Mouse (Mus musculus): ENCODE results near the gene Tacc2.

DNA sequence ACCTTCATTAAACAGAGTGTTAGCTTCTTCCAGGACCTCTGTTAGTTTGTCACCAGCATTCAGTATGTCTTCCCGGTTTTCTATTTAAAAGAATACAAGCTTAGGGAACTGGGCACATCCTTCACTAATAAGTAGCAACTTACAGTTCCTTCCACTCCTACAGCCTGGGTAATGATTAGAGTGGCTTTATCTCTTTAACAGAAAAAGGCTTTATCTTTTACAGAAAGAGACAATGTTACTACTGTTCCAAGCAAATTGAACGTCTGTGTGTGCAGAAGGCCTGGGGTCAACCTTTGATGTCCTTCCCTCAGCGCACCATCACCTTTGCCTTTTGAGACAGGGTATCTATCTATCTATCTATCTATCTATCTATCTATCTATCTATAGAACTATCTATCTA is 31.3 kb upstream of the Tacc2 start:
- peak; percentile 51 for TF ChIP-seq SIN3A (IDR thresholded peaks at IDR 0.05; ENCODE audit: low read length)
- peak; percentile 71 for TF ChIP-seq GATA1 (IDR thresholded peaks at IDR 0.05; ENCODE audit: low read depth, low read length)
- no peak for TF ChIP-seq ZKSCAN1 (IDR thresholded peaks at IDR 0.05; ENCODE audit: low read depth, low read length)
- TF ChIP-seq RCOR1 (IDR thresholded peaks at IDR 0.05; ENCODE audit: low read depth, low read length), result no peak
- no peak for TF ChIP-seq MAX (IDR thresholded peaks at IDR 0.05; ENCODE audit: low read length)
- TF ChIP-seq NELFE (IDR thresholded peaks at IDR 0.05; ENCODE audit: low read depth, low read length), result 0 out of 2 replicates have a peak, but pooled peaks have one; percentile 3
- no peak; the same call in 1 of the 2 replicates for TF ChIP-seq KAT2A (conservative IDR thresholded peaks at IDR 0.05; ENCODE audit: low read depth, low read length)
